11 mouse cellular contexts compared by ENCODE assay signal in genomic region chr9:98427906-98428517, GRCm38 (mm10). TPM values are rescaled to one million over a fixed set of nuclear protein-coding genes. Genes with fewer than 3 reads are reported as not detected.
DNase-seq lines count a peak whose midpoint lies in the region; ATAC-seq and TF ChIP-seq lines count a peak whose summit lies in the region.
"Had no signal": no experiment of that assay in that cellular context is flagged by ENCODE, and none has a peak within 500 bp of the region (broad histone marks: within the 10 kb centered on the region; RNA-seq: fewer than 3 reads in every experiment).

No protein-coding gene starts in this region.

- DNase-seq in forebrain, postnatal 0 days = no peak
- no peak for DNase-seq in lung, postnatal 14 days
- DNase-seq in liver, embryonic 11.5 days (ENCODE audit: low spot score) = no peak
- DNase-seq in left cerebral cortex, adult 8-10 months (ENCODE audit: low spot score in 2 of 2) = no peak
- no peak for DNase-seq in embryo, embryonic 9.5 days (ENCODE audit: extremely low spot score)
- no peak for DNase-seq in urinary bladder, postnatal 10 days (ENCODE audit: low spot score)

- WGBS in forebrain, embryonic 13.5 days = 70% methylated on average over 4 of the region's 4 CpGs
- 83% methylated on average over 4 of the region's 4 CpGs for WGBS in forebrain, postnatal 0 days
- WGBS in lung, embryonic 16.5 days = 36% methylated on average over 4 of the region's 4 CpGs
- WGBS in liver, embryonic 11.5 days = 64% methylated on average over 4 of the region's 4 CpGs

- no peak overlapping the region for H3K9ac ChIP-seq in forebrain, embryonic 13.5 days
- no peak overlapping the region for H3K9ac ChIP-seq in forebrain, postnatal 0 days
- no peak overlapping the region for H3K9ac ChIP-seq in lung, embryonic 16.5 days (ENCODE audit: low read length)
- H3K9ac ChIP-seq in liver, embryonic 11.5 days (ENCODE audit: low read depth, low read length) = no peak overlapping the region

- no peaks in the 10 kb centered on the region for H3K9me3 ChIP-seq in forebrain, embryonic 13.5 days (replicated peaks)
- no peaks in the 10 kb centered on the region for H3K9me3 ChIP-seq in forebrain, postnatal 0 days (ENCODE audit: low read length)
- no peaks in the 10 kb centered on the region for H3K9me3 ChIP-seq in lung, embryonic 16.5 days (ENCODE audit: control insufficient read depth, low read length)
- H3K9me3 ChIP-seq in liver, embryonic 11.5 days (ENCODE audit: control insufficient read depth, low read length) = no peaks in the 10 kb centered on the region

- H3K4me2 ChIP-seq in forebrain, embryonic 13.5 days = peak overlapping the region; percentile 73
- H3K4me2 ChIP-seq in forebrain, postnatal 0 days (ENCODE audit: low read depth) = no peak overlapping the region
- H3K4me2 ChIP-seq in lung, embryonic 16.5 days (ENCODE audit: low read depth, low read length) = peak overlapping the region; percentile 77
- peak overlapping the region; percentile 27; the same call in 1 of the 2 replicates for H3K4me2 ChIP-seq in liver, embryonic 11.5 days

- ATAC-seq in forebrain, embryonic 13.5 days = no peak
- no peak for ATAC-seq in forebrain, postnatal 0 days
- no peak for ATAC-seq in lung, embryonic 16.5 days (ENCODE audit: low read depth)
- no peak for ATAC-seq in liver, embryonic 11.5 days (replicated peaks; ENCODE audit: low FRiP score)

- H3K27ac ChIP-seq in forebrain, embryonic 13.5 days = no peak overlapping the region
- H3K27ac ChIP-seq in forebrain, postnatal 0 days (ENCODE audit: low read depth, low read length) = no peak overlapping the region
- H3K27ac ChIP-seq in lung, embryonic 16.5 days (ENCODE audit: low read length) = peak overlapping the region; percentile 89
- H3K27ac ChIP-seq in liver, embryonic 11.5 days (ENCODE audit: low read depth, low read length) = no peak overlapping the region

- H3K27me3 ChIP-seq in forebrain, embryonic 13.5 days = peaks cover 38% of the 10 kb centered on the region
- peaks cover 4% of the 10 kb centered on the region; the same call in 1 of the 2 replicates for H3K27me3 ChIP-seq in forebrain, postnatal 0 days (ENCODE audit: insufficient read depth, low read length)
- no peaks in the 10 kb centered on the region for H3K27me3 ChIP-seq in lung, embryonic 16.5 days (ENCODE audit: control insufficient read depth, insufficient read depth, low read depth, low read length)
- peaks cover 9% of the 10 kb centered on the region; the same call in 1 of the 2 replicates for H3K27me3 ChIP-seq in liver, embryonic 11.5 days (replicated peaks; ENCODE audit: control insufficient read depth, insufficient read depth, low read length)

- TF ChIP-seq CTCF in forebrain, postnatal 0 days (IDR thresholded peaks at IDR 0.05; ENCODE audit: low read depth) = no peak

- peaks cover 3% of the 10 kb centered on the region; the same call in 1 of the 2 replicates for H3K36me3 ChIP-seq in forebrain, embryonic 13.5 days (ENCODE audit: poor library complexity, severe bottlenecking)
- H3K36me3 ChIP-seq in forebrain, postnatal 0 days (ENCODE audit: insufficient read depth) = no peaks in the 10 kb centered on the region
- no peaks in the 10 kb centered on the region for H3K36me3 ChIP-seq in lung, embryonic 16.5 days (ENCODE audit: control insufficient read depth, insufficient read depth, low read length)
- no peaks in the 10 kb centered on the region for H3K36me3 ChIP-seq in liver, embryonic 11.5 days (ENCODE audit: control insufficient read depth, insufficient read depth, low read length)

- H3K4me1 ChIP-seq in forebrain, embryonic 13.5 days = peaks cover 52% of the 10 kb centered on the region
- H3K4me1 ChIP-seq in forebrain, postnatal 0 days (ENCODE audit: insufficient read depth) = peaks cover 19% of the 10 kb centered on the region; the same call in 1 of the 2 replicates
- H3K4me1 ChIP-seq in lung, embryonic 16.5 days (replicated peaks; ENCODE audit: control insufficient read depth, insufficient read depth, low read length) = peaks cover 62% of the 10 kb centered on the region
- H3K4me1 ChIP-seq in liver, embryonic 11.5 days (replicated peaks; ENCODE audit: control insufficient read depth, insufficient read depth, low read length) = peaks cover 37% of the 10 kb centered on the region

- H3K4me3 ChIP-seq in forebrain, embryonic 13.5 days = no peak overlapping the region
- no peak overlapping the region for H3K4me3 ChIP-seq in forebrain, postnatal 0 days (ENCODE audit: low read depth, low read length)
- H3K4me3 ChIP-seq in lung, embryonic 16.5 days (ENCODE audit: low read length) = no peak overlapping the region
- H3K4me3 ChIP-seq in liver, embryonic 11.5 days (ENCODE audit: low read depth, low read length) = no peak overlapping the region

RNA-seq across cellular contexts. Expression of gene Rbp1, which starts 5.3 kb away (rescaled TPM):
- 54.9 and 72.9 TPM in 2 replicates for polyA plus RNA-seq in forebrain, embryonic 13.5 days (2015; fragmentation: Nextera tagmentation; extraction: Ambion mirVana)
- 12.4 and 12.9 TPM in 2 replicates for total RNA-seq in forebrain, postnatal 0 days (2014; rRNA removed)
- polyA plus RNA-seq in forebrain, postnatal 0 days (2015; fragmentation: Nextera tagmentation; extraction: Ambion mirVana) = 32.1 and 41.6 TPM in 2 replicates
- 96.5 and 102 TPM in 2 replicates for polyA plus RNA-seq in lung, embryonic 16.5 days (2015; fragmentation: Nextera tagmentation; extraction: Ambion mirVana)
- 49.7 and 54.1 TPM in 2 replicates for polyA plus RNA-seq in liver, embryonic 11.5 days (2014; fragmentation: Nextera tagmentation; extraction: Ambion mirVana)
- 1 to 10 TPM; 4.9 to 6.4 (median 5.8) TPM for total RNA-seq in left cerebral cortex, adult 8-10 months (2022)
- total RNA-seq: neutrophil, adult 5-6 weeks had no signal

RNA-seq across cellular contexts. Expression of gene Rbp2, which starts 57.9 kb away (rescaled TPM):
- not detected in 2 replicates for polyA plus RNA-seq in forebrain, embryonic 13.5 days (2015; fragmentation: Nextera tagmentation; extraction: Ambion mirVana)
- 0.76 TPM in 1 of 2 replicates, not detected in the other for total RNA-seq in forebrain, postnatal 0 days (2014; rRNA removed)
- polyA plus RNA-seq in forebrain, postnatal 0 days (2015; fragmentation: Nextera tagmentation; extraction: Ambion mirVana) = 0.48 and 0.67 TPM in 2 replicates
- polyA plus RNA-seq in lung, embryonic 16.5 days (2015; fragmentation: Nextera tagmentation; extraction: Ambion mirVana) = 1.5 and 2.2 TPM in 2 replicates
- polyA plus RNA-seq in liver, embryonic 11.5 days (2014; fragmentation: Nextera tagmentation; extraction: Ambion mirVana) = 1.9 and 2.9 TPM in 2 replicates
- total RNA-seq in left cerebral cortex, adult 8-10 months (2022) = not detected
- total RNA-seq: megakaryocyte progenitor cell, adult 5-6 weeks; neutrophil, adult 5-6 weeks had no signal
- polyA plus RNA-seq: frontal cortex, adult 2 months had no signal
